Mouse (Mus musculus) hindbrain, embryonic 16.5 days (tissue): Measurements from ENCODE around the gene Dph1. TPM values are rescaled to one million over a fixed set of nuclear protein-coding genes. Genes with fewer than 3 reads are reported as not detected.
A peak's percentile ranks its signal among the peaks of the same experiment; 100 is the strongest.

Experiments used
- ATAC-seq: fragments of 200-750 bp; cut with Nextera tagmentation; 2 replicates; pipeline ENCODE4 v1.8.0; 2017; ENCODE audit warnings: moderate TSS enrichment, moderate library complexity
- H3K27ac ChIP-seq: fragments of 300-500 bp; sonication (generic); 2 replicates; pipeline ENCODE4 v1.5.1; 2014; ENCODE audit warnings: low read depth, mild to moderate bottlenecking, control low read depth, low read length, moderate library complexity
- H3K27me3 ChIP-seq: fragments of 300-500 bp; sonication (generic); replicated peaks from 2 replicates; pipeline ENCODE4 v1.6.1; 2014; ENCODE audit warnings: low read length; ENCODE audit not compliant: control insufficient read depth, insufficient read depth
- H3K36me3 ChIP-seq: fragments of 300-500 bp; sonication (generic); 2 replicates; pipeline ENCODE4 v1.6.1; 2014; ENCODE audit warnings: mild to moderate bottlenecking, low read length, moderate library complexity, mixed read lengths; ENCODE audit not compliant: control insufficient read depth, insufficient read depth
- H3K4me1 ChIP-seq: fragments of 300-500 bp; sonication (generic); 2 replicates; pipeline ENCODE4 v1.6.1; 2014; ENCODE audit warnings: low read depth, low read length; ENCODE audit not compliant: control insufficient read depth, insufficient read depth
- H3K4me2 ChIP-seq: fragments of 300-500 bp; sonication (generic); 2 replicates; pipeline ENCODE4 v1.6.1; 2014; ENCODE audit warnings: mild to moderate bottlenecking, low read length, control low read depth, moderate library complexity
- H3K4me3 ChIP-seq: fragments of 300-500 bp; sonication (generic); 2 replicates; pipeline ENCODE4 v1.5.1; 2014; ENCODE audit warnings: mild to moderate bottlenecking, low read length, control low read depth, moderate library complexity
- H3K9ac ChIP-seq: fragments of 300-500 bp; sonication (generic); 2 replicates; pipeline ENCODE4 v1.6.1; 2014; ENCODE audit warnings: low read depth, mild to moderate bottlenecking, control low read depth, low read length, moderate library complexity
- H3K9me3 ChIP-seq: fragments of 300-500 bp; sonication (generic); 2 replicates; pipeline ENCODE4 v1.6.1; 2014; ENCODE audit warnings: mild to moderate bottlenecking, low read length, moderate library complexity; ENCODE audit not compliant: control insufficient read depth
- WGBS: fragments of 180-500 bp; shearing (Covaris S2); extraction: QIAGEN DNeasy Blood & Tissue Kit; methylation state at CpG from one replicate; pipeline ENCODE4 v1.1.7; 2014; 5-methylcytosine and 5-hydroxymethylcytosine counted together
- polyA plus RNA-seq: library from polyadenylated mRNA; unstranded; fragments of >200 nt; fragmentation: Nextera tagmentation; extraction: Ambion mirVana; gene quantifications from 2 replicates; pipeline ENCODE4 v1.2.1, GENCODE M21; 2015

Gene Dph1
- polyA plus RNA-seq, 1 experiment from 2014 or later = 15.4 TPM

GRCm38 (mm10) chr11:75172151-75173094 lies 18.6 kb downstream of the Dph1 start:
- under 1% methylated on average over 71 of the region's 75 CpGs for WGBS
- Histone ChIP-seq H3K27me3 (peaks cover 9% of the 10 kb centered on the region), H3K4me1 (peaks cover 32% of the 10 kb centered on the region)

GRCm38 (mm10) chr11:75171186-75171865 lies 19.7 kb downstream of the Dph1 start:
- no peak for ATAC-seq
- Histone ChIP-seq H3K27ac (no peak overlapping the region), H3K9me3 (no peaks in the 10 kb centered on the region), H3K27me3 (peaks cover 20% of the 10 kb centered on the region), H3K9ac (no peak overlapping the region), H3K4me1 (peaks cover 36% of the 10 kb centered on the region), H3K4me3 (no peak overlapping the region), H3K36me3 (no peaks in the 10 kb centered on the region), H3K4me2 (peak overlapping the region; percentile 92)
- 8% methylated on average over 17 of the region's 17 CpGs for WGBS

More at GRCm38 (mm10) chr11:75172151-75173094, 18.6 kb downstream of the Dph1 start:
- H3K27ac ChIP-seq = peak overlapping the region; percentile 41; the same call in 1 of the 2 replicates
- H3K9me3 ChIP-seq = no peaks in the 10 kb centered on the region
- no peaks in the 10 kb centered on the region; the same call in 1 of the 2 replicates for H3K36me3 ChIP-seq
- peak overlapping the region; percentile 76 for H3K4me3 ChIP-seq
- peak overlapping the region; percentile 77 for H3K4me2 ChIP-seq
- no peak for ATAC-seq
- H3K9ac ChIP-seq = peak overlapping the region; percentile 73

- WGBS = under 1% methylated on average over 36 of the region's 38 CpGs
- Histone ChIP-seq H3K27me3 (peaks cover 31% of the 10 kb centered on the region), H3K27ac (peak overlapping the region; percentile 55), H3K9ac (peak overlapping the region; percentile 52), H3K9me3 (no peaks in the 10 kb centered on the region), H3K4me3 (peak overlapping the region; percentile 48), H3K4me1 (peaks cover 46% of the 10 kb centered on the region), H3K36me3 (no peaks in the 10 kb centered on the region), H3K4me2 (peak overlapping the region; percentile 92)
- ATAC-seq = peak; percentile 79
Observed at GRCm38 (mm10) chr11:75170136-75170751, 20.8 kb downstream of the Dph1 start.

- 4% methylated on average over 23 of the region's 23 CpGs for WGBS
- no peaks in the 10 kb centered on the region for H3K36me3 ChIP-seq
Observed at GRCm38 (mm10) chr11:75169405-75170080, 21.5 kb downstream of the Dph1 start, which contains the start of gene Hic1. Gene Hic1, minus strand, starts transcription at chr11:75169519.

GRCm38 (mm10) chr11:75168590-75169361 lies 22.3 kb downstream of the Dph1 start:
- no peak for ATAC-seq
- no peaks in the 10 kb centered on the region for H3K36me3 ChIP-seq
- peaks cover 41% of the 10 kb centered on the region for H3K4me1 ChIP-seq
- H3K27ac ChIP-seq = peak overlapping the region; percentile 66
- H3K4me3 ChIP-seq = peak overlapping the region; percentile 48
- peak overlapping the region; percentile 65 for H3K9ac ChIP-seq
- H3K4me2 ChIP-seq = peak overlapping the region; percentile 92
- no peaks in the 10 kb centered on the region for H3K9me3 ChIP-seq
- WGBS = 2% methylated on average over 49 of the region's 83 CpGs
- peaks cover 45% of the 10 kb centered on the region for H3K27me3 ChIP-seq

More at GRCm38 (mm10) chr11:75169405-75170080, 21.5 kb downstream of the Dph1 start, which contains the start of gene Hic1:
- Histone ChIP-seq H3K4me3 (peak within 1 kb of the TSS; percentile 48), H3K9ac (peak within 1 kb of the TSS; percentile 65), H3K4me1 (peaks cover 46% of the 10 kb centered on the region), H3K27me3 (peaks cover 38% of the 10 kb centered on the region), H3K27ac (peak within 1 kb of the TSS; percentile 66), H3K4me2 (peak within 1 kb of the TSS; percentile 92), H3K9me3 (no peaks in the 10 kb centered on the region)
- peak; percentile 1; the same call in 1 of the 2 replicates for ATAC-seq

GRCm38 (mm10) chr11:75167643-75168589 lies 23.1 kb downstream of the Dph1 start:
- Histone ChIP-seq H3K9me3 (no peaks in the 10 kb centered on the region), H3K9ac (peak overlapping the region; percentile 65), H3K4me1 (peaks cover 39% of the 10 kb centered on the region), H3K4me3 (peak overlapping the region; percentile 48), H3K4me2 (peak overlapping the region; percentile 92), H3K27ac (peak overlapping the region; percentile 66), H3K27me3 (peaks cover 54% of the 10 kb centered on the region), H3K36me3 (peaks cover 2% of the 10 kb centered on the region)
- WGBS = 9% methylated on average over 43 of the region's 63 CpGs
- ATAC-seq = no peak

GRCm38 (mm10) chr11:75166861-75167642 lies 24.0 kb downstream of the Dph1 start:
- H3K4me1 ChIP-seq = peaks cover 38% of the 10 kb centered on the region
- 5% methylated on average over 60 of the region's 68 CpGs for WGBS
- ATAC-seq = no peak
- H3K27ac ChIP-seq = peak overlapping the region; percentile 12; the same call in 1 of the 2 replicates
- peak overlapping the region; percentile 52 for H3K4me2 ChIP-seq
- H3K36me3 ChIP-seq = peaks cover 6% of the 10 kb centered on the region
- peak overlapping the region; percentile 56 for H3K9ac ChIP-seq
- no peaks in the 10 kb centered on the region for H3K9me3 ChIP-seq
- peaks cover 58% of the 10 kb centered on the region for H3K27me3 ChIP-seq
- peak overlapping the region; percentile 34 for H3K4me3 ChIP-seq
